Mouse (Mus musculus) sigmoid colon, adult 10 weeks (tissue): ENCODE data around the gene Zdhhc22. TPM values are rescaled to one million over a fixed set of nuclear protein-coding genes. Genes with fewer than 3 reads are reported as not detected.

Source experiments
- polyA plus RNA-seq: library from polyadenylated mRNA; stranded (reverse); fragments of 350-450 nt; fragmentation: Illumina TruSeq; extraction: RNeasy Lipid Tissue Mini Kit (QIAGEN cat#74804); gene quantifications from one replicate; pipeline ENCODE4 v1.2.3, GENCODE M21; 2014; ENCODE audit warnings: low read depth, low replicate concordance

Gene Zdhhc22
- not detected for polyA plus RNA-seq

GRCm38 (mm10) chr12:86989890-86990754 is at the start of gene Zdhhc22:
Gene Zdhhc22 (minus strand): TSS chr12:86990430.

GRCm38 (mm10) chr12:87021040-87021439 is 30.8 kb upstream of the Zdhhc22 start, which contains the start of gene Tmem63c:
Gene Tmem63c (plus strand): TSS chr12:87021340.

GRCm38 (mm10) chr12:86946862-86947574 is 43.2 kb downstream of the Zdhhc22 start, which contains the start of gene Cipc:
Gene Cipc (plus strand): TSS chr12:86947043.

Other genes starting within 250 kb of the Zdhhc22 start
- 31.0 TPM for gene Irf2bpl, start 105.6 kb downstream of the Zdhhc22 start, polyA plus RNA-seq
- gene Cipc, start 43.4 kb downstream of the Zdhhc22 start, polyA plus RNA-seq = 81.0 TPM
- gene Tmem63c, start 30.9 kb upstream of the Zdhhc22 start, polyA plus RNA-seq = 0.16 TPM
- gene Ngb, start 112.1 kb upstream of the Zdhhc22 start, polyA plus RNA-seq = not detected
- gene Gstz1, start 156.7 kb upstream of the Zdhhc22 start, polyA plus RNA-seq = 42.9 TPM
- 7.3 TPM for gene Pomt2, start 157.5 kb upstream of the Zdhhc22 start, polyA plus RNA-seq
- 0.38 TPM for gene Samd15, start 209.3 kb upstream of the Zdhhc22 start, polyA plus RNA-seq
- 10.6 TPM for gene Tmed8, start 210.0 kb upstream of the Zdhhc22 start, polyA plus RNA-seq
- 1.4 TPM for gene Noxred1, start 248.3 kb upstream of the Zdhhc22 start, polyA plus RNA-seq